Mouse (Mus musculus) erythroblast, embryonic 14.5 days (primary cell): ENCODE measurements around the gene Pde7b.

Source experiments
- GATA1 ChIP-seq: IDR thresholded peaks from 2 replicates; pipeline ENCODE4 v1.6.1; 2012; ENCODE audit warnings: low read length, inconsistent platforms, mixed read lengths
- TAL1 ChIP-seq: IDR thresholded peaks from 3 replicates; pipeline ENCODE4 v1.6.1; 2012; ENCODE audit warnings: low read length, inconsistent platforms, mixed read lengths

DNA sequence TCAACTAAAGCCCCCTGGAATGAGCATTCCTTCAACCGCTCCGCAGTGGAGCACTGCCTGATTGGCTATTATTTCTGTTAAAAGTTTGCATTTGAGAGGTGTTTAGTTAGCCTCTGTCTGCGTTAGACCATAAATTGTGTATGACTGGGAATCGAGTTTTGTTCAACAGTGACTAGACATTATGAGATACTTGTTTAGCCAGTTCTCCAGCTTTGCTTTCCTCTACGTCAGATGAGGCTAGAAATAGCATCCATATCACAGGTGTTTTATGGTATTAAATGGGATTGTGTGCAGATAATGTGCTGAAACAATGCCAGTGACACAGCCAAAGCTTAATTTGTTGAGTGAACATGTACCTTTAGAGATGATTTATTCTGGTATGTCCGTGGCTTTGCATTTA lies 70.3 kb downstream of the Pde7b start:
- no peak for TF ChIP-seq GATA1
- no peak for TF ChIP-seq TAL1
